Mouse (Mus musculus): ENCODE data around the gene Smo. TPM values are rescaled to one million over a fixed set of nuclear protein-coding genes. Genes with fewer than 3 reads are reported as not detected.

Gene Smo
- polyA plus RNA-seq, 1 experiment from 2014 or later, result 16.1 TPM

- H3K27ac ChIP-seq (replicated peaks), result no peak overlapping the region
- ATAC-seq (ENCODE audit: low read depth), result no peak
- 87% methylated on average over 6 of the region's 6 CpGs for WGBS
- H3K9me3 ChIP-seq, result no peaks in the 10 kb centered on the region
- H3K27me3 ChIP-seq, result no peaks in the 10 kb centered on the region
- H3K4me3 ChIP-seq, result no peak overlapping the region
- H3K36me3 ChIP-seq, result no peaks in the 10 kb centered on the region
- no peak overlapping the region for H3K4me2 ChIP-seq
- H3K4me1 ChIP-seq (replicated peaks), result no peaks in the 10 kb centered on the region
- H3K9ac ChIP-seq, result no peak overlapping the region
Observed at GRCm38 (mm10) chr6:29783960-29784359, 48.7 kb downstream of the Smo start.

GRCm38 (mm10) chr6:29784413-29785021 is 49.2 kb downstream of the Smo start:
- H3K9me3 ChIP-seq, result no peaks in the 10 kb centered on the region
- no peak for ATAC-seq (ENCODE audit: low read depth)
- H3K4me3 ChIP-seq, result no peak overlapping the region
- no peak overlapping the region for H3K4me2 ChIP-seq
- 93% methylated on average over 3 of the region's 3 CpGs for WGBS
- H3K36me3 ChIP-seq, result no peaks in the 10 kb centered on the region
- no peaks in the 10 kb centered on the region for H3K4me1 ChIP-seq (replicated peaks)
- no peak overlapping the region for H3K9ac ChIP-seq
- H3K27ac ChIP-seq (replicated peaks), result no peak overlapping the region
- H3K27me3 ChIP-seq, result no peaks in the 10 kb centered on the region

- no peaks in the 10 kb centered on the region for H3K27me3 ChIP-seq
- WGBS, result 92% methylated on average over 5 of the region's 5 CpGs
- no peak for ATAC-seq (ENCODE audit: low read depth)
Observed at GRCm38 (mm10) chr6:29785759-29786158, 50.5 kb downstream of the Smo start.

GRCm38 (mm10) chr6:29788779-29789350 is 53.6 kb downstream of the Smo start:
- H3K27me3 ChIP-seq, result no peaks in the 10 kb centered on the region
- no peaks in the 10 kb centered on the region for H3K4me1 ChIP-seq (replicated peaks)
- H3K27ac ChIP-seq (replicated peaks), result no peak overlapping the region
- H3K9me3 ChIP-seq, result no peaks in the 10 kb centered on the region
- WGBS, result 30% methylated on average over 3 of the region's 3 CpGs
- H3K36me3 ChIP-seq, result no peaks in the 10 kb centered on the region
- no peak overlapping the region for H3K4me3 ChIP-seq
- no peak overlapping the region for H3K9ac ChIP-seq
- H3K4me2 ChIP-seq, result no peak overlapping the region
- ATAC-seq (ENCODE audit: low read depth), result no peak

More at GRCm38 (mm10) chr6:29785759-29786158, 50.5 kb downstream of the Smo start:
- Histone ChIP-seq H3K4me2 (no peak overlapping the region), H3K27ac (replicated peaks) (no peak overlapping the region), H3K4me3 (no peak overlapping the region), H3K36me3 (no peaks in the 10 kb centered on the region), H3K9me3 (no peaks in the 10 kb centered on the region), H3K9ac (no peak overlapping the region), H3K4me1 (replicated peaks) (no peaks in the 10 kb centered on the region)

- H3K4me1 ChIP-seq (replicated peaks), result no peaks in the 10 kb centered on the region
- 92% methylated on average over 3 of the region's 3 CpGs for WGBS
- H3K36me3 ChIP-seq, result no peaks in the 10 kb centered on the region
- no peaks in the 10 kb centered on the region for H3K9me3 ChIP-seq
- no peak overlapping the region for H3K4me3 ChIP-seq
- ATAC-seq (ENCODE audit: low read depth), result no peak
- H3K27ac ChIP-seq (replicated peaks), result no peak overlapping the region
- no peak overlapping the region for H3K4me2 ChIP-seq
- no peak overlapping the region for H3K9ac ChIP-seq
- no peaks in the 10 kb centered on the region for H3K27me3 ChIP-seq
Observed at GRCm38 (mm10) chr6:29790014-29790698, 54.9 kb downstream of the Smo start.

- Histone ChIP-seq H3K36me3 (no peaks in the 10 kb centered on the region), H3K27ac (replicated peaks) (no peak overlapping the region), H3K4me3 (no peak overlapping the region), H3K27me3 (no peaks in the 10 kb centered on the region), H3K9me3 (no peaks in the 10 kb centered on the region), H3K9ac (no peak overlapping the region), H3K4me2 (no peak overlapping the region), H3K4me1 (replicated peaks) (no peaks in the 10 kb centered on the region)
- 85% methylated on average over 1 of the region's 1 CpGs for WGBS
- no peak for ATAC-seq (ENCODE audit: low read depth)
Observed at GRCm38 (mm10) chr6:29793520-29793919, 58.2 kb downstream of the Smo start.

GRCm38 (mm10) chr6:29794582-29794981 is 59.3 kb downstream of the Smo start:
- H3K27me3 ChIP-seq, result no peaks in the 10 kb centered on the region
- WGBS, result 85% methylated on average over 6 of the region's 6 CpGs
- H3K4me1 ChIP-seq (replicated peaks), result no peaks in the 10 kb centered on the region
- H3K4me2 ChIP-seq, result no peak overlapping the region
- no peak overlapping the region for H3K9ac ChIP-seq
- no peak overlapping the region for H3K4me3 ChIP-seq
- no peaks in the 10 kb centered on the region for H3K9me3 ChIP-seq
- H3K27ac ChIP-seq (replicated peaks), result no peak overlapping the region
- no peak for ATAC-seq (ENCODE audit: low read depth)
- no peaks in the 10 kb centered on the region for H3K36me3 ChIP-seq

- no peak overlapping the region for H3K9ac ChIP-seq
- no peak for ATAC-seq (ENCODE audit: low read depth)
- no peaks in the 10 kb centered on the region for H3K27me3 ChIP-seq
- WGBS, result 83% methylated on average over 1 of the region's 1 CpGs
- H3K27ac ChIP-seq (replicated peaks), result no peak overlapping the region
- H3K4me1 ChIP-seq (replicated peaks), result no peaks in the 10 kb centered on the region
- H3K4me2 ChIP-seq, result no peak overlapping the region
- no peak overlapping the region for H3K4me3 ChIP-seq
- H3K36me3 ChIP-seq, result no peaks in the 10 kb centered on the region
- no peaks in the 10 kb centered on the region for H3K9me3 ChIP-seq
Observed at GRCm38 (mm10) chr6:29802979-29803378, 67.7 kb downstream of the Smo start.

GRCm38 (mm10) chr6:29804006-29804405 is 68.7 kb downstream of the Smo start:
- no peak for ATAC-seq (ENCODE audit: low read depth)

GRCm38 (mm10) chr6:29805381-29805780 is 70.1 kb downstream of the Smo start:
- ATAC-seq (ENCODE audit: low read depth), result no peak
- Histone ChIP-seq H3K36me3 (no peaks in the 10 kb centered on the region), H3K27ac (replicated peaks) (no peak overlapping the region), H3K4me3 (no peak overlapping the region), H3K9ac (no peak overlapping the region), H3K4me1 (replicated peaks) (no peaks in the 10 kb centered on the region), H3K4me2 (no peak overlapping the region), H3K9me3 (no peaks in the 10 kb centered on the region), H3K27me3 (no peaks in the 10 kb centered on the region)
- WGBS, result 89% methylated on average over 2 of the region's 2 CpGs

More at GRCm38 (mm10) chr6:29804006-29804405, 68.7 kb downstream of the Smo start:
- 61% methylated on average over 3 of the region's 3 CpGs for WGBS
- H3K9me3 ChIP-seq, result no peaks in the 10 kb centered on the region
- no peak overlapping the region for H3K4me2 ChIP-seq
- H3K27ac ChIP-seq (replicated peaks), result no peak overlapping the region
- no peak overlapping the region for H3K4me3 ChIP-seq
- no peaks in the 10 kb centered on the region for H3K27me3 ChIP-seq
- no peaks in the 10 kb centered on the region for H3K36me3 ChIP-seq
- no peak overlapping the region for H3K9ac ChIP-seq
- no peaks in the 10 kb centered on the region for H3K4me1 ChIP-seq (replicated peaks)

Data from neural tube, embryonic 13.5 days (tissue).